Mouse (Mus musculus) midbrain, embryonic 13.5 days (tissue): ENCODE measurements around the gene Cyp17a1. TPM values are rescaled to one million over a fixed set of nuclear protein-coding genes. Genes with fewer than 3 reads are reported as not detected.

Experiments
- ATAC-seq: fragments of 200-750 bp; cut with Nextera tagmentation; 2 replicates; pipeline ENCODE4 v1.8.0; 2017; ENCODE audit warnings: mild to moderate bottlenecking, moderate TSS enrichment, moderate library complexity
- H3K27ac ChIP-seq: fragments of 300-500 bp; sonication (generic); 2 replicates; pipeline ENCODE4 v1.5.1; 2015; ENCODE audit warnings: inconsistent platforms, mild to moderate bottlenecking, moderate library complexity
- H3K27me3 ChIP-seq: fragments of 300-500 bp; sonication (generic); 2 replicates; pipeline ENCODE4 v1.6.1; 2015; ENCODE audit warnings: mild to moderate bottlenecking, inconsistent platforms
- H3K36me3 ChIP-seq: fragments of 300-500 bp; sonication (generic); 2 replicates; pipeline ENCODE4 v1.6.1; 2015; ENCODE audit warnings: mild to moderate bottlenecking, inconsistent platforms
- H3K4me1 ChIP-seq: fragments of 300-500 bp; sonication (generic); replicated peaks from 2 replicates; pipeline ENCODE4 v1.6.1; 2015; ENCODE audit warnings: inconsistent platforms
- H3K4me2 ChIP-seq: fragments of 300-500 bp; sonication (generic); replicated peaks from 2 replicates; pipeline ENCODE4 v1.6.1; 2015; ENCODE audit warnings: moderate library complexity, mild to moderate bottlenecking, inconsistent platforms
- H3K4me3 ChIP-seq: fragments of 300-500 bp; sonication (generic); replicated peaks from 2 replicates; pipeline ENCODE4 v1.5.1; 2015; ENCODE audit warnings: mild to moderate bottlenecking, inconsistent platforms
- H3K9ac ChIP-seq: fragments of 300-500 bp; sonication (generic); replicated peaks from 2 replicates; pipeline ENCODE4 v1.6.1; 2015; ENCODE audit warnings: mild to moderate bottlenecking, inconsistent platforms
- H3K9me3 ChIP-seq: fragments of 300-500 bp; sonication (generic); 2 replicates; pipeline ENCODE4 v1.6.1; 2016; ENCODE audit warnings: mild to moderate bottlenecking, inconsistent platforms
- WGBS: fragments of 180-500 bp; shearing (Covaris S2); methylation state at CpG from one replicate; pipeline ENCODE4 v1.1.7; 2015; 5-methylcytosine and 5-hydroxymethylcytosine counted together
- polyA plus RNA-seq: library from polyadenylated mRNA; unstranded; fragments of >200 nt; fragmentation: Nextera tagmentation; extraction: Ambion mirVana; gene quantifications from 2 replicates; pipeline ENCODE4 v1.2.1, GENCODE M21; 2015

Gene Cyp17a1
- polyA plus RNA-seq, 1 experiment from 2014 or later: not detected

DNA sequence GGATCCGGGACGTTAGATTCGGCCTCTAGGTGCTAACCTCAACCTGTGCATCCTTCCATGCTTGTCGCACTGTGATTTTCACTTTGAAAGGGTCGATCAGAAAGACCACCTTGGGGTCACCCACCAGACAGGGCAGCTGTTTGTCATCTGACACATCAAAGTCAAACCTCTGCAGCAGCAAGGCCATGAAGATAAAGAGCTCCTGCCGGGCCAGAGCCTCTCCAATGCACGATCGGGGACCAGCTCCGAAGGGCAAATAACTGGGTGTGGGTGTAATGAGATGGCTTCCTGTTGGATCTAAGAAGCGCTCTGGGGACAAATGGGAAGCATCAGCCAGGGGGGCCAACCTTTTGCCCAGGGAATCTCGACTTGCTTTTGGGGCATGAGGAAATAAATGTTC, 5.7 kb downstream of the Cyp17a1 start:
- no peaks in the 10 kb centered on the region for H3K36me3 ChIP-seq
- ATAC-seq: no peak
- no peak overlapping the region for H3K27ac ChIP-seq
- H3K4me1 ChIP-seq: peaks cover 7% of the 10 kb centered on the region
- H3K4me3 ChIP-seq: no peak overlapping the region
- H3K4me2 ChIP-seq: no peak overlapping the region
- no peaks in the 10 kb centered on the region for H3K9me3 ChIP-seq
- no peak overlapping the region for H3K9ac ChIP-seq
- no peaks in the 10 kb centered on the region for H3K27me3 ChIP-seq
- 70% methylated on average over 11 of the region's 11 CpGs for WGBS

DNA sequence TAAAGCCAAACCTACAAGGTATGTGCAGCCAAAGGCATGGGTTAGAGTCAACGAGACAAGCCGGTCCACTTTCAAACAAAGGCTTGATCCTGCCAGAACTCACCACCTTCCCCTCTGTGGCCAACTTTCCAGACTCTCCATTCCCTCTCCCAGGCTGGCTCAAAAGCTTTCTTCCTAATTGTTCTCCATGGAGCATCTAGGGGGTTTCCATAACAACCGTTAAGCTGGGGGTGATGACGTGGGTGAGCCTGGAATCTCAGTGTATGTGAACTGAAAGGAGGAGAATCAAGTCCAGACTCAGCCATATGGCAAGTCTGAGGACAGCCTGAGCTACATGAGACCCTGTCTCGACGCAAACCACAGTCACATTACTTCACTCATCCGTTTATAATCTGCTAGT, 7.5 kb downstream of the Cyp17a1 start:
- 41% methylated on average over 7 of the region's 7 CpGs for WGBS

DNA sequence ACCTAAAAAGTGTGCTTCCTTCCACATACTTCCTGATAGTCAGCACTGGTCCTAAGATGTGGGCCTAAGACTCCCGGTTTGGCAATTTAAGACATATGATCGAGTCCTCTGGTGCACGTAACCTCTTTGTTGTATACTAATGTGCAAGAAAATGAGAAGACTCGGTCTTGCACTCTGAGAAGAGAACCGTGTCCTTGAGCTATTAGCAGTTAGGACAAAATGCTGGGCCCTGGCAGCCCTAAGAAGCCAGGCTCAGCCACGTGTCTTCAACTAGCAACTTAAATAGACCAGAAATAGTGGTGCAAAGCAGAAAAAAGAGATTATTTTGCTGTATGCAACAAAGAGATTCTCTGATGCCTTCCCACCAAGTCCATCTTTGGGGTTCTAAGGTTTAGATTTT, 10.2 kb downstream of the Cyp17a1 start:
- no peak overlapping the region for H3K27ac ChIP-seq
- H3K9ac ChIP-seq: no peak overlapping the region
- H3K36me3 ChIP-seq: peaks cover 4% of the 10 kb centered on the region; the same call in 1 of the 2 replicates
- no peak for ATAC-seq
- H3K4me1 ChIP-seq: peaks cover 7% of the 10 kb centered on the region
- H3K9me3 ChIP-seq: no peaks in the 10 kb centered on the region
- H3K4me3 ChIP-seq: no peak overlapping the region
- 88% methylated on average over 6 of the region's 6 CpGs for WGBS
- H3K27me3 ChIP-seq: no peaks in the 10 kb centered on the region
- no peak overlapping the region for H3K4me2 ChIP-seq

More for the DNA sequence above, 7.5 kb downstream of the Cyp17a1 start:
- ATAC-seq: no peak
- Histone ChIP-seq H3K4me1 (peaks cover 7% of the 10 kb centered on the region), H3K9me3 (no peaks in the 10 kb centered on the region), H3K27me3 (no peaks in the 10 kb centered on the region), H3K4me2 (no peak overlapping the region), H3K36me3 (no peaks in the 10 kb centered on the region), H3K27ac (no peak overlapping the region), H3K4me3 (no peak overlapping the region), H3K9ac (no peak overlapping the region)

DNA sequence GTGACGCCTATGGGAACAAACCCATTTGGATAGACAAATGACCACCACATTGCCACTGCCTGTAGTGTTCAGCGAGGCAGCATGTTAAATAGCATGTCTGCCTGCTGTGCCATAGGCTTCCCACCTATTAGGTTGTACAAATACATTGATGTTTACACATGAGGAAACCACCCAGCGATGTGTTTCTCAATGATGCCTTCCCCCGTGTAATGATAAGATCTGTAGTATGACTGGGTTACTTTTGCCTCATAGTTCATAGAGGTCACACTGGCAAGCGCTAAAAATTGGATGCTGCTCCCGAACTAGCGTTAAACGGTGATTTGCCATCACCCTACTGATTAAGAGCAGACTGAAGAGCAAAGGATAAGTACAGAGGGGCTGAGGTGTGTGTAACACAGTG, 10.8 kb downstream of the Cyp17a1 start:
- Histone ChIP-seq H3K9ac (no peak overlapping the region), H3K4me2 (no peak overlapping the region), H3K27me3 (no peaks in the 10 kb centered on the region), H3K27ac (no peak overlapping the region), H3K9me3 (no peaks in the 10 kb centered on the region), H3K36me3 (peaks cover 7% of the 10 kb centered on the region), H3K4me1 (peaks cover 7% of the 10 kb centered on the region), H3K4me3 (no peak overlapping the region)
- ATAC-seq: no peak
- WGBS: 90% methylated on average over 8 of the region's 8 CpGs

DNA sequence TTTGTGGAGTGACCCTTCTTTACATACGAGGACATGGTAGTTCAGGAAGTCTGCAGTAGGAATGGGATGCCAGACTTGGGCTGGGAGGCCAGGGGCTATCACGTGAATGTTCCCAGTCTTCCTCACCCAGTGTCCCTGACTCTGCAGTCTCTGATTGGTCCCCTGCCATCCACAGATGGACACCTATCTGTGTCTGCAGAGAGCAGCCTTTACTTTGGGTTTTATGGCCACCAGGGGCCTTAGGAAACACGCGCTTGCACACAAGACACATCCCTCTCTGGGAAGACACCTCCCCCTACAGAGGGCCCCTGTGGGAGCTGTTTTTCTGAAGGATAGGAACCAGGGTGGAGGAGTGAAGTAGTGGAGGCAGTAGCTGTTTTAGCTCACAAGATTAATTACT, 11.5 kb downstream of the Cyp17a1 start:
- 74% methylated on average over 4 of the region's 4 CpGs for WGBS
- Histone ChIP-seq H3K27me3 (no peaks in the 10 kb centered on the region), H3K27ac (no peak overlapping the region), H3K4me2 (no peak overlapping the region), H3K36me3 (peaks cover 14% of the 10 kb centered on the region), H3K4me3 (no peak overlapping the region), H3K9ac (no peak overlapping the region), H3K9me3 (no peaks in the 10 kb centered on the region), H3K4me1 (peaks cover 7% of the 10 kb centered on the region)
- ATAC-seq: no peak

DNA sequence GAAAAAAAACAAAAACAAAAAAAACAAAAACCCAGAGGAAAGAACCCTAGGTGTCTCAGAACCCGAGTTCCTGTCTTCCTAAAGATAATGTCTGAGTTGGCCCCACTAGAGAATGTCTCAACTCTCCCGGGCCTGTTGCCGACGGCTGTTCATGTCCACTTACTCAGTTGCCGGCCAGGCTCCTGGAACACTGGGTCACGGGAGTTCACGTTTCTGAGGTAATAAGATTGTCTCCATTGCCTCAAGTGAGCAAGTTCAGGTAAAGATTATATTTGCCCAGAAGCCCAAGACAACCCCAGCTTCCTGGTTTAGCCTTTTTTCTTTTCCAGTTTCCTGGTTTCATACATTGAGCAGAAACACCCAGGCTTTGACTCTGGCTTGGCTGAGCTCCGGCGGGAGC, 14.1 kb downstream of the Cyp17a1 start:
- ATAC-seq: no peak
- no peaks in the 10 kb centered on the region for H3K9me3 ChIP-seq
- no peaks in the 10 kb centered on the region for H3K27me3 ChIP-seq
- H3K4me1 ChIP-seq: no peaks in the 10 kb centered on the region
- H3K9ac ChIP-seq: no peak overlapping the region
- 93% methylated on average over 9 of the region's 9 CpGs for WGBS
- no peak overlapping the region for H3K27ac ChIP-seq
- H3K36me3 ChIP-seq: peaks cover 41% of the 10 kb centered on the region
- H3K4me2 ChIP-seq: no peak overlapping the region
- H3K4me3 ChIP-seq: no peak overlapping the region

DNA sequence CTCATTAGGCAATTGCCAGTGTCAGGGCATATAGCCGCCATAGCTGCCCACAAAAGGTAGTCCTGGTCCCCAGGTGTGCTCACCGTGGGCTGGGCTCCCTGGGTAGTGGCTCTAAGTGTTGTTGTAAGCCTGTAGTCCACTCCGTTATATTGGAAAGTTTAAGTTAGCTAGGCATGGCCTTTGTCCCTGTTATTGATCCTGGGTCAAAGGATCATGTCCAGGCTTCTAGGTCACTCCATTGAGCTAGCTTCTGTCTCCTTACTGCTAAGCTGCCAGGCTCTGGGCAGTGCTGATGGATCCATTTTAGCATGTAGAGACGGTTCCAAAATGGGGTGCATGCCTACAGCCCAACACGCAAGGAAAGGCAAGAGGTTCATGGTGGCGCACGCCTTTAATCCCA, 14.6 kb downstream of the Cyp17a1 start:
- WGBS: 96% methylated on average over 7 of the region's 7 CpGs
- Histone ChIP-seq H3K4me1 (no peaks in the 10 kb centered on the region), H3K27ac (no peak overlapping the region), H3K9ac (no peak overlapping the region), H3K36me3 (peaks cover 46% of the 10 kb centered on the region), H3K27me3 (no peaks in the 10 kb centered on the region), H3K9me3 (no peaks in the 10 kb centered on the region), H3K4me3 (no peak overlapping the region), H3K4me2 (no peak overlapping the region)
- ATAC-seq: no peak

DNA sequence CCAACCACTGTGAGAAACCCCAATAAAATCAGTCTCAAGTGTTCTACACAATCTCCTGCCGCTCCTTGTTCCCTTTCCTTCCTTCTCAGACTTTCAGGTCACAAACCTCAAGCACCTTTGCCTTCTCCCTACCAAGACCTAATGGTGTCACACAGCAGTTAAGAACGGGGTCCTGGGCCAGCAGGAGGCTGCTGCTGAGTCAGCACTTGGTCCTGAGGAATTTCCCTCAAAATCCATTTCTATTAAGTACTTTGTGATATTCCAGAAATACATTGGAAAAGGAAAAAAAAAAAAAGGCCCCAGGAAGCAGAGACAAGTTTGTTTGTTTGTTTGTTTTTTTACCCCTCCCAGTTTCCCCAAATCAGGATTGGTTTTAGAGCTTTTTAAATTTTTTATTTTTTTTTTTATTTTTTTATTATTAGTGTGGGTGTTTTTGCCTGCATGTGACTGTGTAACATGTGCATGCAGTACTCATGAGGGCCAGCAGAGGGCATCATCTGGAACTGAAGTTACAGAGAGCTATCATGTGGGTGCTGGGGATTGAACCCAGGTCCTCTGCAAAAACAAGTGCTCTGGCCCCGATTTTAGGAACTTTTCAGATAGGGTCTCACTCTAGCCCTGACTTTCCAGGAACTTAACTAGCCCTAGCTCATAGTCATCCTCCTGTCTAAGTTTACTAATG, 15.5 kb downstream of the Cyp17a1 start:
- Histone ChIP-seq H3K27me3 (no peaks in the 10 kb centered on the region), H3K27ac (no peak overlapping the region), H3K4me3 (no peak overlapping the region), H3K4me2 (no peak overlapping the region), H3K9ac (no peak overlapping the region), H3K9me3 (no peaks in the 10 kb centered on the region), H3K4me1 (no peaks in the 10 kb centered on the region), H3K36me3 (peaks cover 52% of the 10 kb centered on the region)
- ATAC-seq: no peak
- 93% methylated on average over 3 of the region's 3 CpGs for WGBS

DNA sequence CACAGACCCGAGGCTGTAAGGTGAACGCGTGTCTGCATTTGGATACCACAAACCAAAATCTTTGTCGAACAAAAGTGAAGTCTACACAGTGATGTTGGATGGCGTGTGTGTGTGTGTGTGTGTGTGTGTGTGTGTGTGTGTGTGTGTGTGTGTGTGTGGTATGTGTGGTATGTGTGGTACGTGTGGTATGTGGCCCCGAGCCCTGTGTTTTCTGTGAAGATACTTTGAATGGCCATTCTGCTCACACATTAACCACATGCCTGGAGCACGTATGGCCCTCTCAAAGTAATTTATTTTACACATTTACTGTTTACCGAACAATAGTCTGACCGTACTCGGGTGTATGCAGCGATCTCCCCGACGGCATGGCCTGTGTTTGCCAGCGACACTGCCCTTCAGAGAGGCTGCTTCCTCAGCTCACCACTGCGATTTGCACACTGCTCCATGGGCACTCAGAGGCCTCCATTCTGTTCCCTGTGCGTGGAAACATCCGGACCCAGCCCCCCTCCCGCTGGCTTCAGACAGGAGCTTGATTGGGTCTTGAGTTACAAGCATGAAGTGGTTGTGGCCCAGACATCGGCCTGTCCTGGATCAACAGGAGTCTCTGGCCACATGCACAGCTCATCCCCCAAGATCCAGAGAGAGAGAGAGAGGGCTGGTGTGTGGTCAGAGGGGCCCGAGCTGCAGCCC, 16.7 kb downstream of the Cyp17a1 start:
- Histone ChIP-seq H3K4me2 (no peak overlapping the region), H3K36me3 (peaks cover 59% of the 10 kb centered on the region), H3K4me3 (no peak overlapping the region), H3K27ac (no peak overlapping the region), H3K9ac (no peak overlapping the region), H3K27me3 (no peaks in the 10 kb centered on the region), H3K9me3 (no peaks in the 10 kb centered on the region), H3K4me1 (no peaks in the 10 kb centered on the region)
- ATAC-seq: no peak
- 95% methylated on average over 21 of the region's 21 CpGs for WGBS

DNA sequence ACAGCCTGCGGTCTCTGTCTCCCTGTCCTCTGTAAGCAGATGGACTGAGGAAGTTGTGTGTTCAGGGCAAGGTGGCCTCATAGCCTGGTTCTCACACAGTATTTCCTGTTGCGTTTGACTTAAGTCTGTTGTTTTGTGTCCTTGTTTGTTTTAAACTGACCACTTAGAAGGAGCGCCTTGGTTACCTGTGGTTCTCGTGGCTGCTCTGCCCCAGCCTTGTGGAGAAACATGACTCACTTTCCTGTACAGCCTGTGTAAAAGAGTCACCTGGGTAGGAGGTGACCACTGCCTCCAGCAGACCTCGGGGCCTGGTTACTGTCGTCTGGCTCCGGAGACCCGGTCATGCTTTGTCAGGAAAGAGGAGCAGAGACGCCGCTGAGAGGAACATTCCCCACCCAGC, 17.3 kb downstream of the Cyp17a1 start:
- H3K4me1 ChIP-seq: no peaks in the 10 kb centered on the region
- H3K36me3 ChIP-seq: peaks cover 59% of the 10 kb centered on the region
- H3K27ac ChIP-seq: no peak overlapping the region
- ATAC-seq: no peak
- no peaks in the 10 kb centered on the region for H3K9me3 ChIP-seq
- 94% methylated on average over 10 of the region's 10 CpGs for WGBS
- H3K27me3 ChIP-seq: no peaks in the 10 kb centered on the region
- no peak overlapping the region for H3K4me2 ChIP-seq
- H3K9ac ChIP-seq: no peak overlapping the region
- H3K4me3 ChIP-seq: no peak overlapping the region

DNA sequence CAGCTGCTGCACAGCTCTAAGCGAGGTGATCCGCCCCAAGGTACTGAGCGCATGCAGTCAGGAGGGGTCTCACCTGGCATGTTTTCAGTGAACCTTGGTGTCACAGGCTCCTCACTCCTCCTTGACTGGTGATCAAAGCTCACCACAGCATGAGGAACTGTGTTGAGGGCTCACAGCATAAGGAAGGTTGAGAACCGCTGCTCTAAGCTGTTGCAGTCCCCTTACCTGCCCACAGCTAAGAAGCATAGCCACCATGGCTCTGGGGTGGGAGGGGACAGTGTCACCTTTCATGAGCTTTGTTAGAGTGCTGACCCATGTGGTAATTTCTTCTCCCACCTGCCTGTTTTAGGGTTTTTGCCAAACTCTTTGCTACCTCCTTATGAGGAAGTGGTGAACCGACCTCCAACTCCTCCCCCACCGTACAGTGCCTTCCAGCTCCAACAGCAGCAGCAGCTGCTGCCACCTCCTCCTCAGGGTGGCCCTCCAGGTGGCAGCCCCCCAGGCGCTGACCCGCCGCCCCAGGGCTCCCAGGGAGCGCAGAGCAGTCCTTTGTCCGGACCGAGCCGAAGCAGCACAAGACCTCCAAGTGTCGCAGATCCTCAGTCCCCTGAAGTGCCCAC, 19.2 kb downstream of the Cyp17a1 start:
- Histone ChIP-seq H3K9ac (no peak overlapping the region), H3K4me2 (no peak overlapping the region), H3K9me3 (no peaks in the 10 kb centered on the region), H3K27ac (no peak overlapping the region), H3K4me3 (no peak overlapping the region), H3K4me1 (no peaks in the 10 kb centered on the region), H3K36me3 (peaks cover 66% of the 10 kb centered on the region), H3K27me3 (no peaks in the 10 kb centered on the region)
- 94% methylated on average over 14 of the region's 14 CpGs for WGBS
- no peak for ATAC-seq

DNA sequence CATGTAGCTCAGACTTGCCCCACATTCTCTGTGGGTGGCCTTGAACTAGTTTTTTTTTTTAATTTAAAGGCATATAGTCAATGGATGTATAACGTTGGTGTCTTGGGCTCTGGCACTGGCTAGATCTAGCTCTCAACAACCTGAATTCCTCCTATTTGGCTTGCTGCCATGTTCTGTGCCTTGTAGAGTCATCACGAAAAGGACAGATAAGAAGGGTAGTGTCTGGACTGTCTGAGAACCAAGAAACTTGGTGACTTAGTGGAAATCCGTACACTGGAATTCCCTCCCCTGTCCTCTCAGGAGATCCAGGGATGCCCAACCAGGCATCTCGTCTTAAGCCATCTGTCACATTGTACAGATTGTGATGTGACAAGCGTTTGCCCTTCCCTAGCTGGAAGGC, 19.8 kb downstream of the Cyp17a1 start:
- Histone ChIP-seq H3K27me3 (no peaks in the 10 kb centered on the region), H3K36me3 (peaks cover 70% of the 10 kb centered on the region), H3K9ac (no peak overlapping the region), H3K4me1 (no peaks in the 10 kb centered on the region), H3K9me3 (no peaks in the 10 kb centered on the region), H3K27ac (no peak overlapping the region), H3K4me3 (no peak overlapping the region), H3K4me2 (no peak overlapping the region)
- 87% methylated on average over 5 of the region's 5 CpGs for WGBS
- ATAC-seq: no peak
